Mouse (Mus musculus) heart, embryonic 12.5 days (tissue): ENCODE results near the gene Sh3glb2. TPM values are rescaled to one million over a fixed set of nuclear protein-coding genes. Genes with fewer than 3 reads are reported as not detected.
A peak's percentile ranks its signal among the peaks of the same experiment; 100 is the strongest.

Source experiments
- ATAC-seq: fragments of 200-750 bp; cut with Nextera tagmentation; 2 replicates; pipeline ENCODE4 v1.8.0; 2017; ENCODE audit warnings: moderate TSS enrichment, moderate library complexity; ENCODE audit not compliant: insufficient number of reproducible peaks, low FRiP score
- H3K27ac ChIP-seq: fragments of 300-500 bp; sonication (generic); 2 replicates; pipeline ENCODE4 v1.5.1; 2016; ENCODE audit warnings: mild to moderate bottlenecking, moderate library complexity; ENCODE audit not compliant: poor library complexity, severe bottlenecking
- H3K27me3 ChIP-seq: fragments of 300-500 bp; sonication (generic); replicated peaks from 2 replicates; pipeline ENCODE4 v1.6.1; 2016; ENCODE audit warnings: mild to moderate bottlenecking, moderate library complexity
- H3K36me3 ChIP-seq: fragments of 300-500 bp; sonication (generic); 2 replicates; pipeline ENCODE4 v1.6.1; 2016; ENCODE audit warnings: mild to moderate bottlenecking, moderate library complexity
- H3K4me1 ChIP-seq: fragments of 300-500 bp; sonication (generic); replicated peaks from 2 replicates; pipeline ENCODE4 v1.6.1; 2016; ENCODE audit warnings: mild to moderate bottlenecking
- H3K4me2 ChIP-seq: fragments of 300-500 bp; sonication (generic); 2 replicates; pipeline ENCODE4 v1.6.1; 2016; ENCODE audit warnings: mild to moderate bottlenecking, moderate library complexity
- H3K4me3 ChIP-seq: fragments of 300-500 bp; sonication (generic); 2 replicates; pipeline ENCODE4 v1.5.1; 2016; ENCODE audit warnings: mild to moderate bottlenecking
- H3K9ac ChIP-seq: fragments of 300-500 bp; sonication (generic); 2 replicates; pipeline ENCODE4 v1.6.1; 2016; ENCODE audit warnings: mild to moderate bottlenecking, moderate library complexity
- H3K9me3 ChIP-seq: fragments of 300-500 bp; sonication (generic); replicated peaks from 2 replicates; pipeline ENCODE4 v1.6.1; 2016; ENCODE audit warnings: mild to moderate bottlenecking, moderate library complexity
- WGBS: fragments of 180-500 bp; shearing (Covaris S2); methylation state at CpG from one replicate; pipeline ENCODE4 v1.1.7; 2016; 5-methylcytosine and 5-hydroxymethylcytosine counted together
- polyA plus RNA-seq: library from polyadenylated mRNA; unstranded; fragments of >200 nt; fragmentation: Nextera tagmentation; extraction: Ambion mirVana; gene quantifications from 2 replicates; pipeline ENCODE4 v1.2.1, GENCODE M21; 2016

The Sh3glb2 gene
- polyA plus RNA-seq, 1 experiment from 2014 or later = 117 TPM

GRCm38 (mm10) chr2:30379307-30379706, 20.2 kb upstream of the Sh3glb2 start:
- WGBS = 80% methylated on average over 7 of the region's 7 CpGs
- H3K27me3 ChIP-seq = no peaks in the 10 kb centered on the region
- H3K4me1 ChIP-seq = no peaks in the 10 kb centered on the region
- H3K27ac ChIP-seq = no peak overlapping the region
- H3K4me2 ChIP-seq = no peak overlapping the region
- no peaks in the 10 kb centered on the region for H3K9me3 ChIP-seq
- no peak overlapping the region for H3K4me3 ChIP-seq
- H3K36me3 ChIP-seq = peaks cover 97% of the 10 kb centered on the region
- H3K9ac ChIP-seq = no peak overlapping the region
- no peak for ATAC-seq

DNA sequence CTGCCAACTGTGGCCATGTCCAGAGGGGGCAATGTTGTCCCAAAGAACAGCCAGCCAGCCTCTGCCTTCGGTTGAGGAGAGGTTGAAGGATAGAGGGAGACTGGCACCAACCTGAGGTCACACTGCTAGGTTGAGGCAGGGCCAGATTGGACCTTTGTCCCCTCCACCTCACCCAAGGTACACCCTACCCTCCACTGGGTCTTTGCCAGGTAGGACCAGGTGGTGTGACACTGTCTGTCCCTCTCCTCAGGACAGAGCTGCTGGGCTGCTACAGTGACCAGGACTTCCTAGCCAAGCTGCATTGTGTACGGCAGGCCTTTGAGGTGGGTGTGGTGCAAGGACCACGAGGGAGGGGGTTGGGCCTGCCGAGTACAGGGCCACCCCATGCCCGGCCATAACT, 18.6 kb upstream of the Sh3glb2 start:
- Histone ChIP-seq H3K4me1 (no peaks in the 10 kb centered on the region), H3K36me3 (peaks cover 96% of the 10 kb centered on the region), H3K4me3 (no peak overlapping the region), H3K27me3 (no peaks in the 10 kb centered on the region), H3K27ac (no peak overlapping the region), H3K9me3 (no peaks in the 10 kb centered on the region), H3K9ac (no peak overlapping the region), H3K4me2 (no peak overlapping the region)
- 0 out of 2 replicates have a peak, but pooled peaks have one; percentile 1 for ATAC-seq
- WGBS = 84% methylated on average over 5 of the region's 5 CpGs

DNA sequence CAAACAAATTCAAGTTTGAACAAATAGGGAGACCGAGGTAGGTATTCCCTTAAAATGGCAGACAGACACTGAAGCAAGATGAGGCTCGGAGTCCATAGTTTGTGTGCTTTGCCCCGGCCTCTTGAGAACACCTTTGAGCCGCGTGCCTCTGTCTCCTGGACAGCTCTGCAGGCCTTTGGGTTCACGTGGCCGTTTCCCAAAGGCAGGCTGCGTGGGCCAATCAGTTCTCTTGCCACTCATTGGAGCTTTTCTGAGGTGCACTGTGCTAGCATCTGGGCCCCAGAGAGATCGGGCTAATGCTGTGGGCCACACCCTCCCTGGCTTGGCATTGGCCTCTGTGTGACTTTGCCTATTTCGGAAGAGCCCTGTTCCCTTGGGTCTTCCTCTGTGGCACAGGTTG, 16.8 kb upstream of the Sh3glb2 start:
- no peak overlapping the region for H3K27ac ChIP-seq
- no peak overlapping the region for H3K4me2 ChIP-seq
- H3K4me1 ChIP-seq = no peaks in the 10 kb centered on the region
- no peak overlapping the region for H3K9ac ChIP-seq
- no peak for ATAC-seq
- WGBS = 92% methylated on average over 10 of the region's 10 CpGs
- no peaks in the 10 kb centered on the region for H3K9me3 ChIP-seq
- H3K27me3 ChIP-seq = no peaks in the 10 kb centered on the region
- no peak overlapping the region for H3K4me3 ChIP-seq
- H3K36me3 ChIP-seq = peaks cover 97% of the 10 kb centered on the region

- Histone ChIP-seq H3K27me3 (no peaks in the 10 kb centered on the region), H3K4me3 (no peak overlapping the region), H3K36me3 (peaks cover 97% of the 10 kb centered on the region), H3K27ac (no peak overlapping the region), H3K9ac (no peak overlapping the region), H3K4me1 (no peaks in the 10 kb centered on the region), H3K9me3 (no peaks in the 10 kb centered on the region), H3K4me2 (no peak overlapping the region)
- 95% methylated on average over 5 of the region's 5 CpGs for WGBS
- no peak for ATAC-seq
These were observed 13.6 kb upstream of the Sh3glb2 start for GRCm38 (mm10) chr2:30372726-30373125.

GRCm38 (mm10) chr2:30371544-30371943, 12.4 kb upstream of the Sh3glb2 start:
- no peak overlapping the region for H3K4me3 ChIP-seq
- H3K9ac ChIP-seq = no peak overlapping the region
- no peak overlapping the region for H3K4me2 ChIP-seq
- peaks cover 96% of the 10 kb centered on the region for H3K36me3 ChIP-seq
- ATAC-seq = no peak
- no peaks in the 10 kb centered on the region for H3K9me3 ChIP-seq
- H3K27me3 ChIP-seq = no peaks in the 10 kb centered on the region
- 93% methylated on average over 8 of the region's 8 CpGs for WGBS
- peaks cover 7% of the 10 kb centered on the region for H3K4me1 ChIP-seq
- H3K27ac ChIP-seq = no peak overlapping the region

DNA sequence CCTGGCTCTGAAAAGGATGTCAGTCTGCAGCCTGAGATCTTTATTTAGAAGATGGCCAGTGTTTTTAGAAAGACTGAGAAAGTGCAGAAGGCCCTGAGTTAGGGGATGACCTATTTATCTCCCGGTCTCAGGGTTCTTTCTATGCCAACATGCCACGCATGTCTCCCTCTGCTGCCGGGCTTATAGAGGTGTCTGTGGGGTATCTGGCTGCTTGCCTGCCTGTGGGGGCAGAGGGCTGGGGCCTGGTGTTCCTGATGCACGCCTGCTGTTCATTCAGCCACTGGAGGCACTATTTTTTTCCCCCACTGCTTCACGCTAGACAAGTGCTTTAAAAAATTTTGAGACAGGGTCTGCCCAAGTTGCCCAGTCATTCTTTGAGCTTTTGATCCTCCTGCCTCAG, 7.1 kb upstream of the Sh3glb2 start:
- Histone ChIP-seq H3K9ac (no peak overlapping the region; the same call in 1 of the 2 replicates), H3K4me2 (peak overlapping the region; percentile 29)

DNA sequence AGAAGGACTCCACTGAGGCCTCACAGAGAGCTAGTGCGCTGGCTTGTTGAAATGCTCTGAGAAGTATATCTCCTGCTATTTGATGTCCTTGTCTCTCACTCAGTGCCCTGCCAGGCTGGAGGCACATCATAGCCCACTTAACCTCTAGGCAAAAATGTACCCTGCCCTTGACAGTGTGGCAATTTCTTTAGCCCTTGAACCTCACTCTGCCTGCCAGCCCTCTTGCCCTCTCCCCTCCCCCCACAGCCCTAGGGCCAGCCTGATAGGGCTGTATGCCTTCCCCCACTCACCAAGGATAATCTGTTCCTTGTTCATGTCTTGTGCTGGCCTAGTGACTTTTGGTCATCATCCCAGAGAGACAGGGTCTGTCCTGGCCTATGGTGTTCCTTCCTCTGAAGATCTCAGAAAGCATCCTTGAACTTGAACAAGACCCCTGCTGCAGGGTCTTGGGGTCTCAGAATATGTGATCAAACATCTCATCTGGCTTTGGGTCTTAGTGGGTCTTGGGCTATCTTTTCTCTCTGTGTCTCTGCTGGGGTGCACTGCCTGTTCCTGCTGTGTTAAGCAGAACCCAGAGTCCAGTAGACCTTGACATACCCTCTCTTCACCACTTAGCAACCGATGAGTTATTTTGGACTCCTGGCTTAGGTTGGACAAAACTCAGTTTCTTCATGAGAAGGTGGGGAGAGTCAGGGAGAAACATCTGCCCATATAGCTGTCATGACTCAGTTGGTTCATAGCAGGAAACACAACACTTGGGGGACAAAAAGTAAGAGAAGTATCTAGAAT, 6.3 kb upstream of the Sh3glb2 start:
- Histone ChIP-seq H3K9me3 (0 out of 2 replicates have a peak, but pooled peaks cover 4% of the 10 kb centered on the region), H3K9ac (peak overlapping the region; percentile 94), H3K4me1 (peaks cover 27% of the 10 kb centered on the region), H3K27ac (0 out of 2 replicates have a peak overlapping the region, but pooled peaks have one; percentile 31), H3K4me2 (peak overlapping the region; percentile 74), H3K4me3 (peak overlapping the region; percentile 78), H3K27me3 (no peaks in the 10 kb centered on the region), H3K36me3 (peaks cover 42% of the 10 kb centered on the region)
- no peak for ATAC-seq
- WGBS = 70% methylated on average over 2 of the region's 2 CpGs

More for the DNA sequence above, 7.1 kb upstream of the Sh3glb2 start:
- 53% methylated on average over 5 of the region's 5 CpGs for WGBS
- Histone ChIP-seq H3K9me3 (0 out of 2 replicates have a peak, but pooled peaks cover 4% of the 10 kb centered on the region), H3K36me3 (peaks cover 49% of the 10 kb centered on the region), H3K4me3 (no peak overlapping the region), H3K27me3 (no peaks in the 10 kb centered on the region), H3K27ac (0 out of 2 replicates have a peak overlapping the region, but pooled peaks have one; percentile 31), H3K4me1 (peaks cover 27% of the 10 kb centered on the region)
- ATAC-seq = no peak

- H3K4me3 ChIP-seq = peak within 1 kb of the TSS; percentile 78
- H3K27ac ChIP-seq = peak within 1 kb of the TSS; percentile 85
- H3K27me3 ChIP-seq = no peaks in the 10 kb centered on the region
- H3K4me2 ChIP-seq = peak within 1 kb of the TSS; percentile 74
- H3K36me3 ChIP-seq = peaks cover 27% of the 10 kb centered on the region
- H3K9ac ChIP-seq = peak within 1 kb of the TSS; percentile 94
- ATAC-seq = peak; percentile 99
- 0 out of 2 replicates have a peak, but pooled peaks cover 4% of the 10 kb centered on the region for H3K9me3 ChIP-seq
- WGBS = under 1% methylated on average over 54 of the region's 54 CpGs
- H3K4me1 ChIP-seq = peaks cover 30% of the 10 kb centered on the region
These were observed 4.9 kb upstream of the Sh3glb2 start, which contains the start of gene Miga2 for GRCm38 (mm10) chr2:30363773-30364650. Miga2 (plus strand) TSS chr2:30364233.

- ATAC-seq = no peak
- WGBS = 67% methylated on average over 5 of the region's 5 CpGs
These were observed 3.7 kb upstream of the Sh3glb2 start for GRCm38 (mm10) chr2:30362865-30363264.

GRCm38 (mm10) chr2:30360626-30361025, 1.5 kb upstream of the Sh3glb2 start:
- Histone ChIP-seq H3K4me2 (no peak overlapping the region), H3K9me3 (0 out of 2 replicates have a peak, but pooled peaks cover 4% of the 10 kb centered on the region), H3K36me3 (no peaks in the 10 kb centered on the region), H3K4me3 (no peak overlapping the region), H3K27me3 (no peaks in the 10 kb centered on the region), H3K9ac (no peak overlapping the region), H3K4me1 (peaks cover 45% of the 10 kb centered on the region), H3K27ac (no peak overlapping the region)
- ATAC-seq = no peak
- WGBS = 76% methylated on average over 10 of the region's 10 CpGs

More at GRCm38 (mm10) chr2:30362865-30363264, 3.7 kb upstream of the Sh3glb2 start:
- Histone ChIP-seq H3K27me3 (no peaks in the 10 kb centered on the region), H3K4me3 (no peak overlapping the region), H3K27ac (no peak overlapping the region), H3K4me2 (no peak overlapping the region), H3K9me3 (0 out of 2 replicates have a peak, but pooled peaks cover 4% of the 10 kb centered on the region), H3K4me1 (peaks cover 39% of the 10 kb centered on the region), H3K36me3 (peaks cover 16% of the 10 kb centered on the region), H3K9ac (no peak overlapping the region)
